Mouse (Mus musculus) embryonic facial prominence, embryonic 14.5 days (tissue): ENCODE results near the gene Chpf2. TPM values are rescaled to one million over a fixed set of nuclear protein-coding genes. Genes with fewer than 3 reads are reported as not detected.

Experiments used
- ATAC-seq: fragments of 200-750 bp; cut with Nextera tagmentation; 2 replicates; pipeline ENCODE4 v1.8.0; 2017; ENCODE audit warnings: low read depth, moderate number of reproducible peaks, moderate TSS enrichment
- DNase-seq: peaks from one replicate; pipeline ENCODE4 v3.0.0-alpha.2; 2015; ENCODE audit warnings: low spot score
- H3K27ac ChIP-seq: fragments of 300-500 bp; sonication (generic); replicated peaks from 2 replicates; pipeline ENCODE4 v1.5.1; 2014; ENCODE audit warnings: low read depth, mild to moderate bottlenecking, low read length, moderate library complexity
- H3K27me3 ChIP-seq: fragments of 300-500 bp; sonication (generic); replicated peaks from 2 replicates; pipeline ENCODE4 v1.6.1; 2014; ENCODE audit warnings: low read length; ENCODE audit not compliant: control insufficient read depth, insufficient read depth
- H3K36me3 ChIP-seq: fragments of 300-500 bp; sonication (generic); 2 replicates; pipeline ENCODE4 v1.6.1; 2014; ENCODE audit warnings: low read length, mixed read lengths; ENCODE audit not compliant: control insufficient read depth, insufficient read depth
- H3K4me1 ChIP-seq: fragments of 300-500 bp; sonication (generic); 2 replicates; pipeline ENCODE4 v1.6.1; 2014; ENCODE audit warnings: antibody characterized with exemption, low read length; ENCODE audit not compliant: control insufficient read depth, insufficient read depth
- H3K4me2 ChIP-seq: fragments of 300-500 bp; sonication (generic); 2 replicates; pipeline ENCODE4 v1.6.1; 2014; ENCODE audit warnings: low read depth, mild to moderate bottlenecking, low read length, moderate library complexity, mixed read lengths
- H3K4me3 ChIP-seq: fragments of 300-500 bp; sonication (generic); 2 replicates; pipeline ENCODE4 v1.5.1; 2014; ENCODE audit warnings: low read depth, mild to moderate bottlenecking, low read length
- H3K9ac ChIP-seq: fragments of 300-500 bp; sonication (generic); 2 replicates; pipeline ENCODE4 v1.6.1; 2014; ENCODE audit warnings: low read depth, mild to moderate bottlenecking, low read length, moderate library complexity, mixed read lengths
- H3K9me3 ChIP-seq: fragments of 300-500 bp; sonication (generic); 2 replicates; pipeline ENCODE4 v1.6.1; 2016; ENCODE audit warnings: low read length; ENCODE audit not compliant: control insufficient read depth
- WGBS: fragments of 180-500 bp; shearing (Covaris S2); extraction: QIAGEN DNeasy Blood & Tissue Kit; methylation state at CpG from one replicate; pipeline ENCODE4 v1.1.7; 2014; 5-methylcytosine and 5-hydroxymethylcytosine counted together
- polyA plus RNA-seq: library from polyadenylated mRNA; unstranded; fragments of >200 nt; fragmentation: Nextera tagmentation; extraction: Ambion mirVana; gene quantifications from 2 replicates; pipeline ENCODE4 v1.2.1, GENCODE M21; 2014

The Chpf2 gene
- 21.2 and 23.4 TPM in 2 replicates for polyA plus RNA-seq

DNA sequence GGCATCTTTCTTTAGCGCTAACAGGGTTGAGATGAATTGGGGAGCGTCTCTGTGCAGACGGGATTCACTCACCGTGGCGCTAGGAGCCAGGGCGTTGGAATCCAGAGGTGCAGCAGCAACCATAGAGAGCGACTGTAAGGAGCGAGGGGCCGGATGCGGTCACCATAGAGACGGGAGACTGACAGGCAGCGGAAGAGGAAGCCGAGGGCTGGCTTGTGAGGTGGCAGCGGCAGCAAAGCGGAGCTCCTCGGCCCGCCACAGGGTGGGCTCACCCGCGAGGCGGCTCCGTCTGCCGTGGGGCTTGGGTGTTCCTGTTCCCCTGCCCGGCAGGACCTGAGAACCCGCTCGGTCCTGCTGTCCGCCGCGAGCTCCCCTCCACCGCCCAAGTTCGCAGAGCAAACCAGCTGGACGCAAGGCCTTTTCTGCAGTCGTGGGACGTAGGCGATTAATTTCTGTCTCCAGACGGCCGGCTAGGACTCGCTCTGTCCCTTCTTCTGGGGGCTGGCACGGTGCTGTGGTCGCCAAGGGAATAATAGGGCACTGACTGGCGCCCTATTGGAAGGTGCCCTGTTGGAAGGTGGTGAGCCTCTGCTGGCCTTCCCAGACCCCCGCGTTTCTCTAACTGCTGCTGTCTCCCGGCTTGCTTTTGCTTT, at the start of gene Chpf2:
Gene Chpf2 (plus strand): TSS at position 195 of the 653 bp plus-strand sequence.
- ATAC-seq, result peak; percentile 96
- WGBS, result 0% methylated on average over 30 of the region's 43 CpGs
- DNase-seq, result peak; percentile 94
- no peaks in the 10 kb centered on the region for H3K9me3 ChIP-seq
- H3K4me1 ChIP-seq, result peaks cover 7% of the 10 kb centered on the region; the same call in 1 of the 2 replicates
- peaks cover 34% of the 10 kb centered on the region for H3K36me3 ChIP-seq
- H3K9ac ChIP-seq, result peak within 1 kb of the TSS; percentile 80
- no peak within 1 kb of the TSS; the same call in 1 of the 2 replicates for H3K27ac ChIP-seq
- H3K4me2 ChIP-seq, result peak within 1 kb of the TSS; percentile 77
- H3K27me3 ChIP-seq, result no peaks in the 10 kb centered on the region
- H3K4me3 ChIP-seq, result peak within 1 kb of the TSS; percentile 79

GRCm38 (mm10) chr5:24537618-24538017, 48.9 kb upstream of the Chpf2 start:
- no peak overlapping the region for H3K9ac ChIP-seq
- peak; percentile 32; the same call in 1 of the 2 replicates for ATAC-seq

DNA sequence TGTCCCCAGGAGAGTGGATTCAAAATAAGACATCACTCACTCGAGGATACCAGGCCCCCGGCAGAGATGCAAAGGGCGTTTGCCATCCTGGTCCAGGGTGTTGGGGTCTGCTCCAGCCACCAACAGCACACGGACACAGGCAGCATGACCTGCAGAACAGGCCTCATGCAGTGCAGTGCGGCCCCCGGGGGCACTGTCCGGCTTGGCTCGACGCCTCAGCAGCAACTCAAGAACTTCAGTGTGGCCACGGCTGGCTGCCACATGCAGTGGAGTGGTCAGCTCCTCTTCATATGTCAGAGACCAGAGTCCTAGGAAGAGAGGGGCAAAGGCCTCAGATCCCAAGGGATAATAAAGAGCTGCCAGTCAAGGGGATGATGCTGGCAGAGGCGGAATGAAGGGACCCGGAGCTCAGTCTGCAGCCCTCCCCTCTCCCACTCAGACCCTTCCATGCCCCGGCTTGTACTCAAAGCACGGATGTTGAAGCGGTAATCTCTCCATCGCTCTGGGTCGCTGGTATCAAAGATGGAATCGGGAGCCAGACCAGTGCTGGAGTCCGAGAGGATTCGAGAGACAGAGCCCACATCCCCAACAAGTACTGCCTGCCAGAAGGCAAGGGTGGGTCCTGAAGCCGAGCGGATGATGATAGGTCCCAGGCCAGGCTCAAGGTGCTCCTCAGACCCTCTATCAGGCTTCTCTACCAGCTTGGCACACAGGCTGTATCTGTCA, 46.8 kb upstream of the Chpf2 start:
- WGBS, result 78% methylated on average over 22 of the region's 22 CpGs
- no peak overlapping the region for H3K4me2 ChIP-seq
- no peaks in the 10 kb centered on the region for H3K36me3 ChIP-seq
- no peak overlapping the region for H3K27ac ChIP-seq
- H3K9ac ChIP-seq, result no peak overlapping the region
- no peak for DNase-seq
- no peak overlapping the region for H3K4me3 ChIP-seq
- ATAC-seq, result no peak
- H3K27me3 ChIP-seq, result no peaks in the 10 kb centered on the region
- H3K4me1 ChIP-seq, result peaks cover 14% of the 10 kb centered on the region
- no peaks in the 10 kb centered on the region for H3K9me3 ChIP-seq

More at GRCm38 (mm10) chr5:24537618-24538017, 48.9 kb upstream of the Chpf2 start:
- WGBS, result 65% methylated on average over 15 of the region's 16 CpGs
- peaks cover 14% of the 10 kb centered on the region for H3K4me1 ChIP-seq
- no peak overlapping the region for H3K4me3 ChIP-seq
- no peaks in the 10 kb centered on the region for H3K36me3 ChIP-seq
- no peaks in the 10 kb centered on the region for H3K27me3 ChIP-seq
- no peaks in the 10 kb centered on the region for H3K9me3 ChIP-seq
- DNase-seq, result peak; percentile 43
- no peak overlapping the region for H3K4me2 ChIP-seq
- H3K27ac ChIP-seq, result no peak overlapping the region

GRCm38 (mm10) chr5:24540387-24541143, 46.0 kb upstream of the Chpf2 start, which contains the start of gene Asb10:
TSS of gene Asb10 (minus strand) at chr5:24540978.
- 32% methylated on average over 12 of the region's 14 CpGs for WGBS
- H3K9ac ChIP-seq, result peak within 1 kb of the TSS; percentile 30; the same call in 1 of the 2 replicates
- H3K9me3 ChIP-seq, result no peaks in the 10 kb centered on the region
- DNase-seq (peak; percentile 75), ATAC-seq (peak; percentile 66; the same call in 1 of the 2 replicates)
- peak within 1 kb of the TSS; percentile 17 for H3K4me3 ChIP-seq
- no peaks in the 10 kb centered on the region for H3K27me3 ChIP-seq
- H3K27ac ChIP-seq, result peak within 1 kb of the TSS; percentile 44; the same call in 1 of the 2 replicates
- peaks cover 14% of the 10 kb centered on the region for H3K4me1 ChIP-seq
- no peaks in the 10 kb centered on the region for H3K36me3 ChIP-seq
- peak within 1 kb of the TSS; percentile 45 for H3K4me2 ChIP-seq

DNA sequence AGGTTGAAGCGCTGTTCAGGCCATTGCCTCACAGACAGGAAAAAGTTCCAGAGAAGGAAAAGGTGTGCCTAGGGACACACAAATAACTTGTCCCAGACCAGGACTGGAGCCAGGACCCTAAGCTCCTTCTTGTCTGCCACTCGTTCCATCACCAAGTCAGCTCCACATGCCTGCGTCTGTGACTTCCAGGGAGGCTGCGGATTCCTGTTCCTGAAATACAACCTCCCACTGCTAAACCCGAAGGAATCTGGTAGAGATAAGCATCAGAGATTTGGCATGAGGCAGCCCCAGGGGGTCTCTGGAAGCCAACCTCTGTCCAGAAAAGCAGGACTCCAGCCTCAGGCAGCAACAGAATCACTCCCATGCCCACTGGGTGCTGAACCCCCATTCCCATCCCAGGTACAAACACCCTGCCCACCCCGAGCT, 45.4 kb upstream of the Chpf2 start:
- WGBS, result 12% methylated on average over 6 of the region's 6 CpGs
- Histone ChIP-seq H3K4me2 (peak overlapping the region; percentile 45), H3K9me3 (no peaks in the 10 kb centered on the region), H3K9ac (peak overlapping the region; percentile 30; the same call in 1 of the 2 replicates), H3K36me3 (no peaks in the 10 kb centered on the region), H3K27me3 (no peaks in the 10 kb centered on the region), H3K4me3 (no peak overlapping the region), H3K4me1 (peaks cover 14% of the 10 kb centered on the region), H3K27ac (peak overlapping the region; percentile 44; the same call in 1 of the 2 replicates)
- ATAC-seq, result no peak; the same call in 1 of the 2 replicates
- DNase-seq, result peak; percentile 18

- ATAC-seq, result no peak
- WGBS, result 78% methylated on average over 7 of the region's 7 CpGs
- no peaks in the 10 kb centered on the region for H3K36me3 ChIP-seq
- no peak overlapping the region for H3K4me2 ChIP-seq
- H3K4me3 ChIP-seq, result no peak overlapping the region
- H3K27ac ChIP-seq, result no peak overlapping the region
- DNase-seq, result no peak
- H3K4me1 ChIP-seq, result peaks cover 14% of the 10 kb centered on the region
- no peak overlapping the region for H3K9ac ChIP-seq
- H3K27me3 ChIP-seq, result no peaks in the 10 kb centered on the region
- no peaks in the 10 kb centered on the region for H3K9me3 ChIP-seq
Measured at GRCm38 (mm10) chr5:24542643-24543042, 43.9 kb upstream of the Chpf2 start.

DNA sequence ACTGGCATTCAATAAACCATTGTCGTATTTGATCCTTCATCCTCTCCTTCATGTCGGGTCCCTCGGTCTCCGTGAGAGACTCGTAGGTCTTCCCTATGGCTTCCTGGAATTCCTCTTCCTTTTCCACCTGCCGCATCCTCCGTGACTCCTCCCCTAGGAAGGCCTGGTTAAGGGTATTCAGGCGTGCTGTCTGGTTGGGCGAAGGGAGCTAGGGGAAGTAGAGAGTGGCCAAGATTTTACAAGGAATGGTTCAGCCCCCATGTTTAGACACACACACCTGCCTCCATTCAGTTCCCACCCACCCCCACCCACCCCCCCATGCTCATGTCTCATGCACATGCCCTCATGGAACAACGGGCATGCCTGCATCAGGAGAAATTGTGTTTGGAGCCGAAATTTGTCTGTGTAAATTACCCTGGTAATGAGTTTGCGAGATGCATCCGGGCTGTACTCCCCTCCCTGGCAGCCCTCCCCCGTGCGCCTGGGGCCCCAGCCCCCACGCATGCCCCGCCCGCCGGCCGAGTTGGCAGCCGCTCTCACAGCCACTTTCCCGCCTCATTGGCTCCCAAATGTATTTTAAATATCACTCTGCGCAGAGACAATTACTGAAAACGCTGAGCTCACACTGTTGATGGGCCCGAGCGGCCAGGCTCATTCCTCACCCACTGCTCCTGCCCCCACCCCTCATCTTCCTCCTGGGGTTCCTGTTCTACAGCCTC, 35.8 kb upstream of the Chpf2 start:
- peak; percentile 69 for ATAC-seq
- H3K4me1 ChIP-seq, result peaks cover 23% of the 10 kb centered on the region
- H3K9ac ChIP-seq, result peak overlapping the region; percentile 45; the same call in 1 of the 2 replicates
- DNase-seq, result peak; percentile 76
- H3K27me3 ChIP-seq, result no peaks in the 10 kb centered on the region
- no peaks in the 10 kb centered on the region for H3K9me3 ChIP-seq
- no peak overlapping the region for H3K27ac ChIP-seq
- no peaks in the 10 kb centered on the region for H3K36me3 ChIP-seq
- no peak overlapping the region for H3K4me3 ChIP-seq
- 23% methylated on average over 25 of the region's 26 CpGs for WGBS
- H3K4me2 ChIP-seq, result peak overlapping the region; percentile 45

DNA sequence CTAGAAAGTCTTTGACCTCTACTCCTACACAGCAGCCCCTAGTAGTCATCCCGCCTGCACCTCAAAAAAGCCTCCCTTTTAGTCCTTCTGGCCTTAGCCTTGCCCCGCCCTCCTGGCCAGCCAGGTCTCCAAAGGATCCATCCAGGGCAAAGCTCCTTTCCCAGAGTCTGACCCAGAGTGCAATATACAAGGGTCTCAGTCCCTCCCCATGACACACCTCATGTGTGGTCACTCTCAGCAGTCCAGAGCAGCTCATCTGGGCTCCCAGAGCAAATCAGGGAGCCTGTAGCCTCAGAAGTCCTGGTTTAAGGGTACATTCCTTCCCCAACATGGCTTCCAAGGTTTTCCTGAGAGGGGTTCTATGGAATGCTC, 35.2 kb upstream of the Chpf2 start:
- 43% methylated on average over 2 of the region's 2 CpGs for WGBS
- no peak for ATAC-seq
- Histone ChIP-seq H3K4me2 (peak overlapping the region; percentile 45), H3K9me3 (no peaks in the 10 kb centered on the region), H3K27me3 (no peaks in the 10 kb centered on the region), H3K9ac (peak overlapping the region; percentile 45; the same call in 1 of the 2 replicates), H3K4me1 (peaks cover 23% of the 10 kb centered on the region), H3K27ac (no peak overlapping the region), H3K36me3 (no peaks in the 10 kb centered on the region), H3K4me3 (no peak overlapping the region)
- no peak for DNase-seq
